Mouse (Mus musculus): ENCODE results near the gene Nostrin. TPM values are rescaled to one million over a fixed set of nuclear protein-coding genes. Genes with fewer than 3 reads are reported as not detected.

Gene Nostrin
- total and polyA plus RNA-seq, 2 experiments from 2014 or later = 6.9 to 7.7 TPM

GRCm38 (mm10) chr2:69129425-69130210 is 6.0 kb upstream of the Nostrin start:
- H3K36me3 ChIP-seq (replicated peaks; ENCODE audit: control insufficient read depth, insufficient read depth, low read length) = no peaks in the 10 kb centered on the region
- H3K4me2 ChIP-seq (ENCODE audit: low read depth, low read length) = peak overlapping the region; percentile 12; the same call in 1 of the 2 replicates
- DNase-seq (ENCODE audit: low spot score) = peak; percentile 23
- H3K9me3 ChIP-seq (replicated peaks; ENCODE audit: control insufficient read depth, low read length) = no peaks in the 10 kb centered on the region
- 53% methylated on average over 7 of the region's 7 CpGs for WGBS
- H3K27me3 ChIP-seq (ENCODE audit: control insufficient read depth, insufficient read depth, low read length) = no peaks in the 10 kb centered on the region
- ATAC-seq (ENCODE audit: insufficient read depth, low read depth) = peak; percentile 60; the same call in 1 of the 2 replicates
- H3K4me1 ChIP-seq (ENCODE audit: control insufficient read depth, insufficient read depth) = 0 out of 2 replicates have a peak, but pooled peaks cover 4% of the 10 kb centered on the region
- H3K27ac ChIP-seq (ENCODE audit: low read depth) = peak overlapping the region; percentile 72
- H3K4me3 ChIP-seq (ENCODE audit: low read depth, low read length) = no peak overlapping the region
- H3K9ac ChIP-seq (replicated peaks; ENCODE audit: low read depth, low read length) = no peak overlapping the region
- TF ChIP-seq CTCF (IDR thresholded peaks at IDR 0.05; ENCODE audit: low read depth) (no peak), EP300 (IDR thresholded peaks at IDR 0.05; ENCODE audit: low read depth) (peak; percentile 30; the same call in 1 of the 2 replicates)

GRCm38 (mm10) chr2:69132046-69132445 is 3.6 kb upstream of the Nostrin start:
- Histone ChIP-seq H3K4me1 (ENCODE audit: control insufficient read depth, insufficient read depth) (peaks cover 7% of the 10 kb centered on the region; the same call in 1 of the 2 replicates), H3K27ac (ENCODE audit: low read depth) (no peak overlapping the region), H3K9me3 (replicated peaks; ENCODE audit: control insufficient read depth, low read length) (no peaks in the 10 kb centered on the region), H3K9ac (replicated peaks; ENCODE audit: low read depth, low read length) (no peak overlapping the region), H3K4me2 (ENCODE audit: low read depth, low read length) (no peak overlapping the region), H3K27me3 (ENCODE audit: control insufficient read depth, insufficient read depth, low read length) (no peaks in the 10 kb centered on the region), H3K36me3 (replicated peaks; ENCODE audit: control insufficient read depth, insufficient read depth, low read length) (no peaks in the 10 kb centered on the region), H3K4me3 (ENCODE audit: low read depth, low read length) (no peak overlapping the region)
- ATAC-seq (ENCODE audit: insufficient read depth, low read depth) (no peak), DNase-seq (ENCODE audit: low spot score) (no peak)
- 46% methylated on average over 3 of the region's 3 CpGs for WGBS
- TF ChIP-seq CTCF (IDR thresholded peaks at IDR 0.05; ENCODE audit: low read depth) (no peak), EP300 (IDR thresholded peaks at IDR 0.05; ENCODE audit: low read depth) (no peak)

GRCm38 (mm10) chr2:69132488-69133040 is 3.0 kb upstream of the Nostrin start:
- no peak for ATAC-seq (ENCODE audit: insufficient read depth, low read depth)
- H3K9me3 ChIP-seq (replicated peaks; ENCODE audit: control insufficient read depth, low read length) = no peaks in the 10 kb centered on the region
- H3K36me3 ChIP-seq (replicated peaks; ENCODE audit: control insufficient read depth, insufficient read depth, low read length) = no peaks in the 10 kb centered on the region
- no peaks in the 10 kb centered on the region for H3K27me3 ChIP-seq (ENCODE audit: control insufficient read depth, insufficient read depth, low read length)
- WGBS = 54% methylated on average over 5 of the region's 5 CpGs
- H3K27ac ChIP-seq (ENCODE audit: low read depth) = no peak overlapping the region
- DNase-seq (ENCODE audit: low spot score) = no peak
- TF ChIP-seq EP300 (IDR thresholded peaks at IDR 0.05; ENCODE audit: low read depth) (no peak), CTCF (IDR thresholded peaks at IDR 0.05; ENCODE audit: low read depth) (no peak)
- H3K4me2 ChIP-seq (ENCODE audit: low read depth, low read length) = no peak overlapping the region
- H3K9ac ChIP-seq (replicated peaks; ENCODE audit: low read depth, low read length) = no peak overlapping the region
- no peak overlapping the region for H3K4me3 ChIP-seq (ENCODE audit: low read depth, low read length)
- peaks cover 7% of the 10 kb centered on the region; the same call in 1 of the 2 replicates for H3K4me1 ChIP-seq (ENCODE audit: control insufficient read depth, insufficient read depth)

- Histone ChIP-seq H3K9me3 (replicated peaks; ENCODE audit: control insufficient read depth, low read length) (no peaks in the 10 kb centered on the region), H3K4me2 (ENCODE audit: low read depth, low read length) (no peak overlapping the region), H3K4me3 (ENCODE audit: low read depth, low read length) (no peak overlapping the region), H3K27ac (ENCODE audit: low read depth) (no peak overlapping the region), H3K36me3 (replicated peaks; ENCODE audit: control insufficient read depth, insufficient read depth, low read length) (no peaks in the 10 kb centered on the region), H3K27me3 (ENCODE audit: control insufficient read depth, insufficient read depth, low read length) (no peaks in the 10 kb centered on the region), H3K9ac (replicated peaks; ENCODE audit: low read depth, low read length) (no peak overlapping the region), H3K4me1 (ENCODE audit: control insufficient read depth, insufficient read depth) (peaks cover 5% of the 10 kb centered on the region; the same call in 1 of the 2 replicates)
- no peak for DNase-seq (ENCODE audit: low spot score)
- WGBS = 65% methylated on average over 1 of the region's 1 CpGs
- ATAC-seq (ENCODE audit: insufficient read depth, low read depth) = no peak
- TF ChIP-seq EP300 (IDR thresholded peaks at IDR 0.05; ENCODE audit: low read depth) (no peak), CTCF (IDR thresholded peaks at IDR 0.05; ENCODE audit: low read depth) (no peak)
These were observed 1.4 kb upstream of the Nostrin start for GRCm38 (mm10) chr2:69134186-69134585.

- ATAC-seq (ENCODE audit: insufficient read depth, low read depth) (no peak), DNase-seq (ENCODE audit: low spot score) (no peak)
- H3K36me3 ChIP-seq (replicated peaks; ENCODE audit: control insufficient read depth, insufficient read depth, low read length) = no peaks in the 10 kb centered on the region
- no peaks in the 10 kb centered on the region for H3K27me3 ChIP-seq (ENCODE audit: control insufficient read depth, insufficient read depth, low read length)
- H3K9me3 ChIP-seq (replicated peaks; ENCODE audit: control insufficient read depth, low read length) = no peaks in the 10 kb centered on the region
- TF ChIP-seq CTCF (IDR thresholded peaks at IDR 0.05; ENCODE audit: low read depth) (no peak), EP300 (IDR thresholded peaks at IDR 0.05; ENCODE audit: low read depth) (no peak)
- H3K9ac ChIP-seq (replicated peaks; ENCODE audit: low read depth, low read length) = no peak overlapping the region
- WGBS = 56% methylated on average over 9 of the region's 9 CpGs
- peak overlapping the region; percentile 64; the same call in 1 of the 2 replicates for H3K27ac ChIP-seq (ENCODE audit: low read depth)
- H3K4me1 ChIP-seq (ENCODE audit: control insufficient read depth, insufficient read depth) = peaks cover 3% of the 10 kb centered on the region; the same call in 1 of the 2 replicates
- no peak overlapping the region for H3K4me3 ChIP-seq (ENCODE audit: low read depth, low read length)
- no peak overlapping the region for H3K4me2 ChIP-seq (ENCODE audit: low read depth, low read length)
These were observed 663 bp upstream of the Nostrin start for GRCm38 (mm10) chr2:69134937-69135336.

All from heart, postnatal 0 days (tissue).